8 mouse cellular contexts compared by ENCODE assay signal in the genomic region with DNA sequence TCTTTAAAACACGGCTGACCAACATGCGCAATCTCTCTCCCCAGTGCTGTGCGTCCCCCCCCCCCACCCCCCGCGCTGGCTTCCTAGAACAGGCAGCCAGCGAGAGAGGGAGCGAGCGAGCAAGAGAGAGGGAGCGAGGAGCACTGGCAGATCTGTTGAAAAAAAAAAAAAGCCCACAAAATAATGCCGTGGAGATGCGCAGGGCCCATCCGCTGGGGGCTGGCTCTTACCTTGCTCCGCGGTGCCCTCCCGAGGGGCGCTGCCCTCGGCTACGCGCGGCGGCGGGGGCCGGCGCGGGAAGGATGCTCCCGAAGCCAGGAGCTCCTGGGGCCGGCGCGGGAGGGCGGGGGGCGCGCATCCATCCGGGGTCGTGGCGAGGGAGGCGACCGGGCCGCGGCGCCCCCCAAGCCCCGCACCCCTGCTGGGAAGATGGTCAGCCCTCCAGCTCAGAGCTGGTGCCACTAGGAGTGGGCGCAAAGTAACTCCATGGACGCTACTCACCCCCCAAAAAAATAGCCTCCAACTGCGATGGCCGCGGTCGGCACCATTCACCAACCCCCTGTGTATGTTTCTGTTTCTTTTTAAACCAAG. TPM values are rescaled to one million over a fixed set of nuclear protein-coding genes. Genes with fewer than 3 reads are reported as not detected.
DNase-seq lines count a peak whose midpoint lies in the region; ATAC-seq and TF ChIP-seq lines count a peak whose summit lies in the region.

A gene (minus strand): TSS at position 573 of the 591 bp plus-strand sequence.

- TF ChIP-seq EP300 in heart, adult 2 months (IDR thresholded peaks at IDR 0.05; ENCODE audit: insufficient read depth, low read depth, low read length), result no peak

- peak; percentile 34 for TF ChIP-seq POLR2A in heart, adult 2 months (IDR thresholded peaks at IDR 0.05; ENCODE audit: insufficient read depth, low read depth, low read length)

- H3K79me2 ChIP-seq in heart, adult 2 months (replicated peaks; ENCODE audit: control insufficient read depth, insufficient read depth, low read length), result no peaks in the 10 kb centered on the region

- peak within 1 kb of the TSS; percentile 80 for H3K4me3 ChIP-seq in heart, adult 2 months
- H3K4me3 ChIP-seq in limb, embryonic 12.5 days (replicated peaks), result peak within 1 kb of the TSS; percentile 69
- H3K4me3 ChIP-seq in midbrain, embryonic 13.5 days (replicated peaks), result peak within 1 kb of the TSS; percentile 68

- no peak for ATAC-seq in limb, embryonic 12.5 days (ENCODE audit: insufficient number of reproducible peaks, insufficient read depth, low FRiP score, low TSS enrichment, low read depth)
- no peak for ATAC-seq in midbrain, embryonic 13.5 days

- under 1% methylated on average over 47 of the region's 47 CpGs for WGBS in heart, adult 2 months
- WGBS in limb, embryonic 12.5 days, result 0% methylated on average over 43 of the region's 47 CpGs
- under 1% methylated on average over 47 of the region's 47 CpGs for WGBS in midbrain, embryonic 13.5 days

- peaks cover 5% of the 10 kb centered on the region for H3K4me1 ChIP-seq in heart, adult 2 months (ENCODE audit: control insufficient read depth, insufficient read depth, low read length)
- peaks cover 49% of the 10 kb centered on the region for H3K4me1 ChIP-seq in limb, embryonic 12.5 days (replicated peaks)
- H3K4me1 ChIP-seq in midbrain, embryonic 13.5 days (replicated peaks), result peaks cover 38% of the 10 kb centered on the region

- H3K4me2 ChIP-seq in limb, embryonic 12.5 days, result peak within 1 kb of the TSS; percentile 96
- H3K4me2 ChIP-seq in midbrain, embryonic 13.5 days (replicated peaks), result peak within 1 kb of the TSS; percentile 100

- intact Hi-C loops in heart, adult 2 months (cut with DNase I), result no loop called here

- peak within 1 kb of the TSS; percentile 98 for H3K9ac ChIP-seq in heart, adult 2 months (ENCODE audit: low read depth, low read length)
- peak within 1 kb of the TSS; percentile 81 for H3K9ac ChIP-seq in limb, embryonic 12.5 days (replicated peaks)
- H3K9ac ChIP-seq in midbrain, embryonic 13.5 days (replicated peaks), result peak within 1 kb of the TSS; percentile 75

- H3K36me3 ChIP-seq in heart, adult 2 months (ENCODE audit: control insufficient read depth, insufficient read depth, low read length), result no peaks in the 10 kb centered on the region
- H3K36me3 ChIP-seq in limb, embryonic 12.5 days, result no peaks in the 10 kb centered on the region
- no peaks in the 10 kb centered on the region for H3K36me3 ChIP-seq in midbrain, embryonic 13.5 days

- H3K27me3 ChIP-seq in heart, adult 2 months (ENCODE audit: control insufficient read depth, insufficient read depth, low read length), result no peaks in the 10 kb centered on the region
- H3K27me3 ChIP-seq in limb, embryonic 12.5 days, result peaks cover 40% of the 10 kb centered on the region
- peaks cover 37% of the 10 kb centered on the region for H3K27me3 ChIP-seq in midbrain, embryonic 13.5 days

- DNase-seq in embryo, embryonic 10 days (ENCODE audit: low spot score), result peak; percentile 61
- no peak for DNase-seq in embryo, embryonic 9.5 days (ENCODE audit: extremely low spot score)
- peak; percentile 69 for DNase-seq in embryo, embryonic 11 days
- peak; percentile 79 to 81 for DNase-seq in heart, adult 2 months
- DNase-seq in kidney, adult 18-20 months, result peak; percentile 70
- peak; percentile 38 for DNase-seq in spleen, adult 12 weeks (ENCODE audit: low spot score)

- TF ChIP-seq CTCF in heart, adult 2 months (IDR thresholded peaks at IDR 0.05), result peak; percentile 13; the same call in 1 of the 2 replicates

- H3K27ac ChIP-seq in heart, adult 2 months, result peak within 1 kb of the TSS; percentile 97
- H3K27ac ChIP-seq in limb, embryonic 12.5 days, result peak within 1 kb of the TSS; percentile 90
- H3K27ac ChIP-seq in midbrain, embryonic 13.5 days, result 0 out of 2 replicates have a peak within 1 kb of the TSS, but pooled peaks have one; percentile 25

- H3K9me3 ChIP-seq in limb, embryonic 12.5 days, result no peaks in the 10 kb centered on the region
- no peaks in the 10 kb centered on the region for H3K9me3 ChIP-seq in midbrain, embryonic 13.5 days

RNA-seq across cellular contexts. Expression of the gene that starts here (rescaled TPM):
- total RNA-seq in heart, adult 2 months (2021), result 10 to 100 TPM; 11.3 to 12.4 TPM
- polyA plus RNA-seq in heart, adult 2 months (2012; rRNA removed), result 6.5 and 7.3 TPM in 2 replicates
- polyA plus RNA-seq in limb, embryonic 12.5 days (2016; fragmentation: Nextera tagmentation; extraction: Ambion mirVana), result 1.6 TPM in 2 replicates
- 0.31 and 0.32 TPM in 2 replicates for polyA plus RNA-seq in midbrain, embryonic 13.5 days (2015; fragmentation: Nextera tagmentation; extraction: Ambion mirVana)

Comparison
In these comparisons a context has a peak if more than half of its experiments do, and no peak if none do; other contexts are left out.
1. H3K27ac ChIP-seq: peak in every context shown above with its lines; median percentile 97 in heart, adult 2 months; 90 in limb, embryonic 12.5 days; 25 in midbrain, embryonic 13.5 days.